Mouse (Mus musculus): ENCODE results near the gene Ptprs.

Ptprs gene

GRCm38 (mm10) chr17:56372109-56372508 lies 104.2 kb downstream of the Ptprs start:
- DNase-seq, result no peak

GRCm38 (mm10) chr17:56371029-56371660 lies 105.1 kb downstream of the Ptprs start:
- DNase-seq, result no peak

- no peak for DNase-seq
Observed at GRCm38 (mm10) chr17:56370090-56370489, 106.2 kb downstream of the Ptprs start.

- no peak for DNase-seq
Observed at GRCm38 (mm10) chr17:56368291-56368790, 107.9 kb downstream of the Ptprs start.

- DNase-seq, result no peak
Observed at GRCm38 (mm10) chr17:56365791-56366673, 110.3 kb downstream of the Ptprs start.
